Mouse (Mus musculus) midbrain, embryonic 11.5 days (tissue): ENCODE results near the gene Aaas. TPM values are rescaled to one million over a fixed set of nuclear protein-coding genes. Genes with fewer than 3 reads are reported as not detected.
A peak's percentile ranks its signal among the peaks of the same experiment; 100 is the strongest.

Experiments used
- ATAC-seq: fragments of 200-750 bp; cut with Nextera tagmentation; 2 replicates; pipeline ENCODE4 v1.8.0; 2017; ENCODE audit warnings: moderate TSS enrichment, moderate library complexity; ENCODE audit not compliant: low FRiP score
- DNase-seq: peaks from one replicate; pipeline ENCODE4 v3.0.0; 2015; ENCODE audit warnings: low spot score; ENCODE audit errors: missing footprints
- H3K27ac ChIP-seq: fragments of 300-500 bp; sonication (generic); 2 replicates; pipeline ENCODE4 v1.5.1; 2014; ENCODE audit warnings: low read depth, low read length
- H3K27me3 ChIP-seq: fragments of 300-500 bp; sonication (generic); 2 replicates; pipeline ENCODE4 v1.6.1; 2014; ENCODE audit warnings: mild to moderate bottlenecking, low read length, moderate library complexity, mixed read lengths; ENCODE audit not compliant: control insufficient read depth, insufficient read depth
- H3K36me3 ChIP-seq: fragments of 300-500 bp; sonication (generic); 2 replicates; pipeline ENCODE4 v1.6.1; 2014; ENCODE audit warnings: mild to moderate bottlenecking, low read length, moderate library complexity, mixed read lengths; ENCODE audit not compliant: control insufficient read depth, insufficient read depth
- H3K4me1 ChIP-seq: fragments of 300-500 bp; sonication (generic); 2 replicates; pipeline ENCODE4 v1.6.1; 2014; ENCODE audit warnings: low read length; ENCODE audit not compliant: control insufficient read depth, insufficient read depth
- H3K4me2 ChIP-seq: fragments of 300-500 bp; sonication (generic); 2 replicates; pipeline ENCODE4 v1.6.1; 2014; ENCODE audit warnings: mild to moderate bottlenecking, moderate library complexity
- H3K4me3 ChIP-seq: fragments of 300-500 bp; sonication (generic); 2 replicates; pipeline ENCODE4 v1.5.1; 2014; ENCODE audit warnings: low read depth, low read length
- H3K9ac ChIP-seq: fragments of 300-500 bp; sonication (generic); 2 replicates; pipeline ENCODE4 v1.6.1; 2014; ENCODE audit warnings: low read length
- H3K9me3 ChIP-seq: fragments of 300-500 bp; sonication (generic); 2 replicates; pipeline ENCODE4 v1.6.1; 2016; ENCODE audit warnings: low read length; ENCODE audit not compliant: control insufficient read depth
- WGBS: fragments of 180-500 bp; shearing (Covaris S2); extraction: QIAGEN DNeasy Blood & Tissue Kit; methylation state at CpG from one replicate; pipeline ENCODE4 v1.1.7; 2014; 5-methylcytosine and 5-hydroxymethylcytosine counted together
- polyA plus RNA-seq: library from polyadenylated mRNA; unstranded; fragments of >200 nt; fragmentation: Nextera tagmentation; extraction: Ambion mirVana; gene quantifications from 2 replicates; pipeline ENCODE4 v1.2.1, GENCODE M21; 2014

Gene Aaas
- polyA plus RNA-seq, 1 experiment from 2014 or later = 82.5 TPM

GRCm38 (mm10) chr15:102326892-102327291, 23.7 kb downstream of the Aaas start:
- ATAC-seq = no peak
- no peak for DNase-seq
- Histone ChIP-seq H3K9me3 (no peaks in the 10 kb centered on the region), H3K27ac (no peak overlapping the region), H3K27me3 (no peaks in the 10 kb centered on the region), H3K4me3 (peak overlapping the region; percentile 87), H3K9ac (peak overlapping the region; percentile 86), H3K36me3 (peaks cover 11% of the 10 kb centered on the region), H3K4me1 (peaks cover 11% of the 10 kb centered on the region), H3K4me2 (peak overlapping the region; percentile 81)
- WGBS = 74% methylated on average over 8 of the region's 8 CpGs

GRCm38 (mm10) chr15:102326022-102326576, 24.5 kb downstream of the Aaas start, which contains the start of gene Pfdn5:
Gene Pfdn5 (plus strand): TSS chr15:102326116.
- peaks cover 8% of the 10 kb centered on the region for H3K4me1 ChIP-seq
- H3K9me3 ChIP-seq = no peaks in the 10 kb centered on the region
- H3K4me2 ChIP-seq = peak within 1 kb of the TSS; percentile 81
- peak; percentile 96 for DNase-seq
- no peaks in the 10 kb centered on the region for H3K27me3 ChIP-seq
- H3K4me3 ChIP-seq = peak within 1 kb of the TSS; percentile 87
- peak within 1 kb of the TSS; percentile 30; the same call in 1 of the 2 replicates for H3K27ac ChIP-seq
- under 1% methylated on average over 40 of the region's 40 CpGs for WGBS
- H3K36me3 ChIP-seq = peaks cover 11% of the 10 kb centered on the region
- peak; percentile 93 for ATAC-seq
- peak within 1 kb of the TSS; percentile 86 for H3K9ac ChIP-seq

- no peaks in the 10 kb centered on the region for H3K9me3 ChIP-seq
- H3K4me3 ChIP-seq = no peak overlapping the region
- H3K4me2 ChIP-seq = peak overlapping the region; percentile 81; the same call in 1 of the 2 replicates
- no peak overlapping the region for H3K9ac ChIP-seq
- DNase-seq (no peak), ATAC-seq (no peak)
- no peak overlapping the region for H3K27ac ChIP-seq
- WGBS = 69% methylated on average over 12 of the region's 12 CpGs
- peaks cover 8% of the 10 kb centered on the region for H3K4me1 ChIP-seq
- peaks cover 16% of the 10 kb centered on the region for H3K36me3 ChIP-seq
- no peaks in the 10 kb centered on the region for H3K27me3 ChIP-seq
Measured at GRCm38 (mm10) chr15:102324654-102325473, 25.7 kb downstream of the Aaas start.

- Histone ChIP-seq H3K9me3 (no peaks in the 10 kb centered on the region), H3K36me3 (peaks cover 31% of the 10 kb centered on the region), H3K4me3 (no peak overlapping the region), H3K4me2 (no peak overlapping the region), H3K9ac (no peak overlapping the region), H3K27me3 (no peaks in the 10 kb centered on the region), H3K27ac (no peak overlapping the region), H3K4me1 (no peaks in the 10 kb centered on the region)
- no peak for ATAC-seq
- peak; percentile 86 for DNase-seq
- WGBS = 91% methylated on average over 6 of the region's 6 CpGs
Measured at GRCm38 (mm10) chr15:102316263-102316662, 34.3 kb downstream of the Aaas start.

- Histone ChIP-seq H3K4me2 (no peak overlapping the region), H3K4me1 (no peaks in the 10 kb centered on the region), H3K36me3 (peaks cover 26% of the 10 kb centered on the region), H3K4me3 (no peak overlapping the region), H3K27me3 (no peaks in the 10 kb centered on the region), H3K9ac (no peak overlapping the region), H3K9me3 (no peaks in the 10 kb centered on the region), H3K27ac (no peak overlapping the region)
- 96% methylated on average over 8 of the region's 8 CpGs for WGBS
- ATAC-seq (no peak), DNase-seq (peak; percentile 49)
Measured at GRCm38 (mm10) chr15:102315292-102315691, 35.3 kb downstream of the Aaas start.

GRCm38 (mm10) chr15:102311489-102311888, 39.1 kb downstream of the Aaas start:
- ATAC-seq = no peak
- peak; percentile 75 for DNase-seq
- Histone ChIP-seq H3K27me3 (no peaks in the 10 kb centered on the region), H3K4me3 (no peak overlapping the region), H3K36me3 (peaks cover 24% of the 10 kb centered on the region), H3K4me1 (no peaks in the 10 kb centered on the region), H3K9me3 (no peaks in the 10 kb centered on the region), H3K4me2 (no peak overlapping the region), H3K9ac (no peak overlapping the region), H3K27ac (no peak overlapping the region)

GRCm38 (mm10) chr15:102310074-102310845, 40.3 kb downstream of the Aaas start:
- 91% methylated on average over 10 of the region's 10 CpGs for WGBS
- no peak overlapping the region for H3K4me2 ChIP-seq
- H3K4me1 ChIP-seq = no peaks in the 10 kb centered on the region
- H3K27ac ChIP-seq = no peak overlapping the region
- ATAC-seq = no peak
- H3K36me3 ChIP-seq = peaks cover 28% of the 10 kb centered on the region
- peak; percentile 59 for DNase-seq
- no peaks in the 10 kb centered on the region for H3K9me3 ChIP-seq
- no peaks in the 10 kb centered on the region for H3K27me3 ChIP-seq
- H3K9ac ChIP-seq = no peak overlapping the region
- H3K4me3 ChIP-seq = no peak overlapping the region

GRCm38 (mm10) chr15:102308717-102309116, 41.9 kb downstream of the Aaas start:
- ATAC-seq (no peak), DNase-seq (peak; percentile 35)
- Histone ChIP-seq H3K4me2 (no peak overlapping the region), H3K4me1 (no peaks in the 10 kb centered on the region), H3K27ac (no peak overlapping the region), H3K27me3 (no peaks in the 10 kb centered on the region), H3K9me3 (no peaks in the 10 kb centered on the region), H3K9ac (no peak overlapping the region), H3K4me3 (no peak overlapping the region), H3K36me3 (peaks cover 31% of the 10 kb centered on the region)
- 92% methylated on average over 9 of the region's 9 CpGs for WGBS

- no peak overlapping the region for H3K27ac ChIP-seq
- no peaks in the 10 kb centered on the region for H3K27me3 ChIP-seq
- WGBS = 92% methylated on average over 6 of the region's 6 CpGs
- peaks cover 45% of the 10 kb centered on the region for H3K36me3 ChIP-seq
- DNase-seq (no peak), ATAC-seq (no peak)
- H3K4me3 ChIP-seq = no peak overlapping the region
- H3K9ac ChIP-seq = no peak overlapping the region
- H3K9me3 ChIP-seq = no peaks in the 10 kb centered on the region
- H3K4me1 ChIP-seq = no peaks in the 10 kb centered on the region
- H3K4me2 ChIP-seq = no peak overlapping the region
Measured at GRCm38 (mm10) chr15:102302542-102302941, 48.0 kb downstream of the Aaas start.
